Mouse (Mus musculus): ENCODE measurements around the gene Aff1.
A peak's percentile ranks its signal among the peaks of the same experiment; 100 is the strongest.

Aff1 gene

DNA sequence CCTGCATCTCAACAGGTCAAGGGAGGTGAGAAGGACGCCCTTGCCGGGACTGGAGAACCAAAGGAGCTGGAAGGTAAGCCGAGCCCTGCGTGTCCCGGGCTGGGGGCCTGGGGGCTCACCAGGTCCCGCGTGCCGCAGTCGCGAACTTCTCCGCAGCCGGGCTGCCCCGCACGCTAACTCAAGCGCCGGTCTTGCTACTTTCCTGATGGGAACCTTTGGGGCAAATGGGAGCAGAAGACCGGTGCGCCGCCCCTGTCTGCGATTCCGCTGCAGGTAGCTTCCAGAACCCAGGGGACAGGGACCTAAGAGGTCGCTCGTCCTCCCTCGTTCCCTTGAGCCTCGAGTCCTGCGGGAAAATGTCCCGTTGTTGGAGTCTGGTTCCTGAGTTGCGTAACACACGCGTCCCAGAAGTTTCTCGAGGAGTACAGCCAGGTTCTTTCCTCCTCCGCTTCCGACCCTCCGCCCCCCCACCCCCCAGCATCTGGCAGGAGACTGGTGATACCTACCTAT lies 412 bp downstream of the Aff1 start:
- no peak for DNase-seq (ENCODE audit: inconsistent age in 2 of 2, low spot score in 1 of 2)

DNA sequence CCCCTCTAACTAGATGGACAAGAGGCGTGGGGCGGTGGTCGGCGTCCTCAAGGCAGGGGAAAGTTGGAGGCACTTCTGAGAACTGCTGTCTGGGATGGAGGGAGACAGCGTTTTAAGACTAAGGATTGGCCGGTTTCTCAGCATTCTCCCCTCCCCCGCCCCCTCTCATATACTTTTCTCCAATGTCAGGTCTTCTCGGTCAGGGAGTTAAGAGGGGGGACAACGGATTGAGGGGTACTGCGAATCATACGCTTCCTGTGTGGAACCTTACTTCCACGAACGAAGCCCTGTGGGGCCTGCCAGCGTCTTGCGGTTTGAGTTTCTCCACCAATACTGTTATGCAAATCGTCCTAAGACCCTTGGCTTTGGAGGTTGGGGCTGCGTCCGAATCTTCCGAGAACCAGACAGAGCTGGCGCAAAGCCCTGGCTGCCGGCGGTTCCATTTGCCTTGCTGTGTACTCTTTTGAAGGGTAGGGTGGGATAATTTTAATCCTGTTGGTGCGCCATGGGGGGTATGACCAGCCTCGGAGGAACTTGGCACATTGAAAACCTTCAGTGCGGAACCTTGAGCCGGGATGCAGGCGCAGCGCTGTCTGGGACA lies 967 bp downstream of the Aff1 start:
- peak; percentile 40 to 82 for DNase-seq (ENCODE audit: inconsistent age in 2 of 2, low spot score in 1 of 2)

DNA sequence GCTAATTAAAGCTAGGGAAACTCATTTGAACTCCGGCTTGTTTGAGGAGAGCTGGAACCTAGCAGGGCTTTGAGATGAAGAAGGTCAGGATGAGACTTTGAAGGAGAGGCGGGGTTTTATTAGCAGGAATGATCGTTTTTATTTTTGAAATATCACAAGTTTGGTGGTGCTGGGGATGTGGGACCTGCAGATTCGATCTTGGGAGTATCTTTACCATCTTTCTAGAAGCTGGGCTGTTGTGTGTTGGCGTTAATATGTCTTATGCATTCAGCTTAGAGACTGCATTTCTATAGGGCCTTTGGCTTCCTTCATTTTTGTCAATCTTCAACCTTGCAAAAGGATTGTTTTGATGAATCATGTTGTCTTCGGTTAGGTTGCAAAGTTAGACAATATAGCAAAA lies 1.9 kb downstream of the Aff1 start:
- no peak for DNase-seq (ENCODE audit: inconsistent age in 2 of 2, low spot score in 1 of 2)

DNA sequence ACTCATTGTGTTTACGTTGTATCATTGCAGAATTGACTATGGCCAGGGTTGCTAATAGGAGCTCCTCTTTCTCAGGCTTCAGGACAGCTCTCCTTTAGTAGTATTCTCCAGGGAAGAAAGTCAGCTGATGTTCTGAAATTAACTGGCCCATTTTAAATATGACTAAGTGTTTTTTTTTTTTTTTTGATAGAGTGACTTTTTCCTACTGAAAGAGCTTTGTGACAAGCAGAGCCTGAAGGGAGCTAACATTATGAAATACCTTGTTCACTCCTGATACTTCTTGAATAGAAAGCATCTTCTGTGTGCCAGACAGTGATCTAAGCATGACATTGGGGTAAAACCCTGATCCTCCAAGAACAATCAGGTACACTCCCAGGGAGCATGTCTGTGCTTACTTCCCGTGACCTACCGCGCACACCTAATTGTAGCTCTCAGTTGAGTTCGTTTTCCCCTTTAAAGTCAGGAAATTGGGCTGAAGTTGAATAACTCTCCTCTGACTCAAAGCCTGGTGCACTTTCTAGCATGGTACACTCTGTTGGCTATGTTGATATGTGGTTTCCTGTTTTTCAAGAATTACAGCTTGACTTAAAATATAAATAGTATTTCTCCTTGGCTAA lies 5.8 kb downstream of the Aff1 start:
- DNase-seq (ENCODE audit: inconsistent age in 2 of 2, low spot score in 1 of 2): peak in 1 of 2 experiments; percentile 48

DNA sequence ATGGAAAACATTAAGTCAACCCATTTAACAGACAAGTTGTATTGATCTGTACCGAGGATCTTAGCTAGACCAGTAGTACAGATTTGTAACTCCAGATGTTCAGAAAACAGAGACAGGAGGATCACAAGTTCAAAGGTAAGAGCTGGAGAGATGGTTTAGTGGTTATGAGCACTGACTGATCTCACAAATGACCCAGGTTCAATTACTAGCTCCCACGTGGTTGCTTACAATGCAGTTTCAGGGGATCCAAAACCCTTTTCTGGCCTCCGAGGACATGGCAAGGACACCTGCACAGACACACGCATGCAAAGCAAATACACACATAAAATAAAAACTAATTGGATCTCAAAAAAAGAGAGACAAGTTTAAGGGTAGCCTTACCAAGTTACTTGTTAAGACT lies 6.4 kb downstream of the Aff1 start:
- no peak for DNase-seq (ENCODE audit: inconsistent age in 2 of 2, low spot score in 1 of 2)

DNA sequence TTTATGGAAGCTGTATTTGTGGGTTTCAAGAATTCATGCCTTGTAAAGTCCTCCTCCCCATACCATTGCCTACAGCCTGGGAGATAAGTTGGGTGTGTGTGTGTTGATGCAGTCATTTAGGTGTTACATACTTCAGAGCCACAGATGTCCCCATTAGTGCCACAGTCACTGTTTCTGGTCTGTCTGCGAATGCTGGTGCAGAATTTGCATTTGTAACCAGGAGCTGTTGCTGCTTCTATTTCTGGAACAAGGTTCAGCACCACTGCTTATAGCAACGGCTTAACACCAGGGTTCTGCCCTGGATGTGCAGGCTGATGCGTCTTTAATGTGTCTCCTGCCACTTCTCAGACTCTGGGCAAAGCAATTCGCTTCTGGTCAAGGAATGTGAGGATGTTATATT lies 7.4 kb downstream of the Aff1 start:
- no peak for DNase-seq (ENCODE audit: inconsistent age in 2 of 2, low spot score in 1 of 2)

DNA sequence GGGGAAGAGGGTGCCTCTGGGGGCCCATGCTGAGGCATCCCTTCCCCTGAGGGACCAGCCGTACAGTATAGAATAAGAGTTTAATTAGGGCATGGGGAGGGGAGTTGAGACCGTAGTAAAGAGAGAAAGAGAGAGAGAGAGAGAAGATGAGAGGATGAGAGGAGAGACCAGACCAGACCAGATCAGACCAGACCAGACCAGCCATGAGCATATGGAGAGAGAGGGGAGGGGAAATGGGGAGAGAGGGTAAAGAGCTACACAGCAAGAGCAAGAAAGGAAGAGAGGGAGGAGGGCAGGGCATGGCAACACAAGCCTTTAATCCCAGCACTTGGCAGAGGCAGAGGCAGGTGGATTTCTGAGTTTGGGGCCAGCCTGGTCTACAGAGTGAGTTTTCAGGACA lies 8.5 kb downstream of the Aff1 start:
- DNase-seq (ENCODE audit: inconsistent age in 2 of 2, low spot score in 1 of 2): no peak

DNA sequence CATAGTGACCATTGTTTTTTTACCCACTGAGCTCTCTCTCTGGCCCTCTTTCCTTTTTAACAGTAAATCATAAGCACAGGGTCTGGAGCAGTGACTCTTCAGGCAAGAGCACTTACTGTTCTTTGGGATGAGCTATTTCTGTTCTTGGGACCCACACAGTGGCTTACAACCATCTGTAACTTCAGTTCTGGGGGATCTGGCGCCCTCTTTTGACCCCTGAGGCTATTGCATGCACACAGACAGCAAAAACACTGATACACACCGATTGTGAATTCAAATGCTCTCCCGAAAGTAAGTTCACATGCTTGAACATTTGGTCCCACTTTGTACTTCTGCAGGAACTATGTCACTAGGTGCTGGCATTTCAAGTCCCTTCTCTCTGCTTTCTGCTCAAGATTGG lies 9.3 kb downstream of the Aff1 start:
- DNase-seq (ENCODE audit: inconsistent age in 2 of 2, low spot score in 1 of 2): no peak

DNA sequence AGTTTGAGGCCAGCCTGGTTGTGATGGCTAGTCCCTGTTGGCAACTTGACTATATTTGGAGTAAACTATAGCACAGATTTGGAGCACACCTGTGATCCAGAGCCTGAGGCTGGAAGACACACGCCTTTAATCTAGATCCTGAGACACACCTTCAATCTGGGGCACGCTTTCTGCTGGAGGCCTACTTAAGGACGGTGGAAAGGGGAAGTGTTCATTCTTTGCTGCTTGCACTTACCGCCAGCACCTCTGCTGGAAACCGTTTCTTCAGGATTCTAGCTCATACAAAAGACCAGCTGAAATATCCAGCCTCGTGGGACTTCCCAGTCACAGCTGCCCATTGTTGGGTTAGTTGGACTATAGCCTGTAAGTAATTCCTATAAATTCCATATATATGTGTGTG lies 10.4 kb downstream of the Aff1 start:
- no peak for DNase-seq (ENCODE audit: inconsistent age in 2 of 2, low spot score in 1 of 2)

DNA sequence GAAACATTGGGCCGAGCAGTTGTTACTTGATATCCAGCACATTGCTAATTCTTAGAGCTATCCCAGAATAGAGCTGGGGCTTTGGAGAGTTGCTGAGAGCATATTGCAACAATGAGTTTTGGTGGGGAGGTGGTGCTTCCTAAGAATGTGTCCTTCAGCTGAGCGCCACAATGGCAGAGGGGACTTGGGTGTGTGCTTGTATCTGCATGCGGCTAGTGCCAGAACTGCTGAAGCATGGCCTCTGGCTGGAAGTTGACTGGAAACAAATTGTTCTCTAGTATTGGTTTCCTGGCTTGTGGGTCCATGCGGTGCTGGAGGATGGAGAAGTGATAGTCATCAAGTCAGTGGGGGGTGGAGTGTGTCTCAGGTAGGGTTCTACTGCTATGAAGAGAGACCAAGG lies 13.2 kb downstream of the Aff1 start:
- no peak for DNase-seq (ENCODE audit: inconsistent age in 2 of 2, low spot score in 1 of 2)

DNA sequence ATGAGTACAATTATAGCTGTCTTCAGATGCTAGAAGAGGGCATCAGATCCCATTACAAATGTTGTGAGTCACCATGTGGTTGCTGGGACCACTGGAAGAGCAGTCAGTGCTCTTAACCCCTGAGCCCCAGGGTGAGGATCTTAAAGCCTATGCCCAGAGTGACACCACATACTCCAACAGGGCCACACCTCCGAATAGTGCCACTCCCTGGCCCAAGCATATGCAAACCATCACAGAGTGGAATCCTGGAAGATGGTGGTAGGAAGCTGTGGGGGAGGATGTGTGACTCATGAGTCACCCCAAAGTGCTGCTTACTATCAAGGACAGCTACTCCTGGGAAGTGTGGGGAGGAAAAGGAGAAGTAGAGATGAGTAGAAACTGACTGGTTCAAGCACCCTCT lies 13.7 kb downstream of the Aff1 start:
- peak in 1 of 2 experiments; percentile 38 for DNase-seq (ENCODE audit: inconsistent age in 2 of 2, low spot score in 1 of 2)

DNA sequence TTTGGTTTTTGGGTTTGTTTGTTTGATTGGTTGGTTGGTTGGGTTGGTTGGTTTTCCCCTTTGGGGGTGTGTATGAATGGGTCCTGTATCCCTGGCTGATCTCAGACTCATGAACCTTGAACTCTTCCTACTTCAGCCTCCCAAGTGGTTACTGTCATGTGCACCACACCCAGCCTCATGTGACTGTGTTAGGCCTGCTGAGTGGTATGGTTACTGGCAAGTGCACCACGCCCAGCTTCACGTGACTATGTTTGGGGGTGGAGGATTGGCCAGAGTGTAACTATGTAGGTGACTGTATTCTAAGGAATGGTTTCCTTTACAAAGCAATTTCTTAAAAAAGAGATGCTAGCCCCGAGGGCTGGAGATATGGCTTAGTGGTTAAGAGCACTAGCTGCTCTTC lies 16.9 kb downstream of the Aff1 start:
- no peak for DNase-seq (ENCODE audit: inconsistent age in 2 of 2, low spot score in 1 of 2)

DNA sequence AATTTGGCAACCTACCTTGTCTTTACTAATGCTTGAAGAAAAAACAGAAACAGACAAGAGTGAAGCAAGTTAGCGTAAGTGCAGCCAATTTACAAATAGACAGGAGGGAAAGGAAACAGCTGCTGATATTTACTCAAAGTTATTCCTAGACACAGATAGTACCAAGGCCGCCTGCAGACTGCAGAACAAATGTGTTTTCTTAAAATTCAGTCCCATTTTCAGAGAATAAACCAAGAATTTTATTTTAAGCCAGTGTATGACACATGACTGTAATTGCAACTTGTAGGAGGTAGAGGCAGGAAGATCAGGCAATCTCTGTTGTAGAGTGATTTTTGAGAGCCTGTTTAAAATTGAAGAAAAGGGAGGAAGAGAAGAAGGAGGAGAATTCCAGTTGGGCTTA lies 19.7 kb downstream of the Aff1 start:
- no peak for DNase-seq (ENCODE audit: inconsistent age in 2 of 2, low spot score in 1 of 2)

DNA sequence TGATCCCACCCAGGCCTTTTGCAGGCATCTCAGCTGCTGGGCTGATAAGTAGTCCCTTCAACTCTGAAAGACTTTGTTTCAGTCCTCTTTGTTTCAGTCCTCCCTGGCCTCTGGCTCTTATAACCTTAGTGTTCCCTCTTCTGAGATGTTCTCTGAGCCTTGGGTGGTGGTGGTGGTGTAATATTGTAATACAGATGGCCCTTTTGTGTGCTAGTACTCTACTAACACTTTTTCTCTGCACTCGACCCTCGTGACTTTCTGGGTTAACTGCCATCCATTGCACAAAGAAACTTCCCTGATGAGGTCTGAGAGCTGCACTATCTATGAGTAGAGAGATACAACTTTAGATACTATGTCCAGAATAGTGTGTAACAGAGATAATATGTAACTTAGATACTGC lies 21.2 kb downstream of the Aff1 start:
- no peak for DNase-seq (ENCODE audit: inconsistent age in 2 of 2, low spot score in 1 of 2)

DNA sequence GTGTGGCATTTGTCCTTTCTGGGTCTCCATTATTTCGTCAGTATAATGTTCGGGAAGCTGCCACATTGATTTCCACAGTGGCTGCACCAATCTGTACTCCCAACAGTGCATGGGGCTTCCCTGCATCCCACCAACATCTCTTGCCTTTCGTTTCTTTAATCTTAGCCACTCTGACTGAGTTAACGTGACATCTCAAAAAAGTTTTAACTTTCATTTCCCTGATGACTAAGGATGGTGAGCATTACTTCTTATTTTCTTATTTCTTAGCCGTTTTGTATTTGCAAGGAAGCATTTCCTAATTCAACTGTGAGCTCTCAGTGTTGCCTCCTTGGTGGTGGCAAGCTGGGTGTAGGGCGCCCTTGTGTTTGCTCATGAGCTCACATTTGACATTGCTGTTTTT lies 22.8 kb downstream of the Aff1 start:
- no peak for DNase-seq (ENCODE audit: inconsistent age in 2 of 2, low spot score in 1 of 2)

DNA sequence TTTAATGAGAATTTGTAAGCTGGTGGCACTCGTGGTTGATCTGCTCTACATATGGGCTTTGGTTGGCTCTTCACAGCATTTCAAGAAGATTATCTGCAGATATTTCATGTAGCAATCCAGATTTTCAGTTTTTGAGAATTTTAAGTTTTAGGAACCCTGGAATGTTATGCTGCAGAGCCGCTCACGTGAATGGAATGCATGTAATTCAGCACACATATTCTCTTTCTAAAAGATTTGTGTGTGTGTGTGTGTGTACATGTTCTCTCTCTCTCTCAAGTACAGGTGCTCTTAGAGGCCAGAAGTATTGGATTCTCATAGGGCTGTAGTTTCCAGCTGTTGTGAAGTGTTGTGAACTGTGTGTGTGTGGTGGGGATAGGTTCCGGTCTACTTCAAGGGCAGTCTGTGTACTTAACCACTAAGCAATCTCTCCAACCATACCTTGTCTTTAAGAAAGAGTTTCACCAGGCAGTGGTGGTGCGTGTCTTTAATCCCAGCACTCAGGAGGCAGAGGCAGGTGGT lies 24.7 kb downstream of the Aff1 start:
- DNase-seq (ENCODE audit: inconsistent age in 2 of 2, low spot score in 1 of 2): no peak

DNA sequence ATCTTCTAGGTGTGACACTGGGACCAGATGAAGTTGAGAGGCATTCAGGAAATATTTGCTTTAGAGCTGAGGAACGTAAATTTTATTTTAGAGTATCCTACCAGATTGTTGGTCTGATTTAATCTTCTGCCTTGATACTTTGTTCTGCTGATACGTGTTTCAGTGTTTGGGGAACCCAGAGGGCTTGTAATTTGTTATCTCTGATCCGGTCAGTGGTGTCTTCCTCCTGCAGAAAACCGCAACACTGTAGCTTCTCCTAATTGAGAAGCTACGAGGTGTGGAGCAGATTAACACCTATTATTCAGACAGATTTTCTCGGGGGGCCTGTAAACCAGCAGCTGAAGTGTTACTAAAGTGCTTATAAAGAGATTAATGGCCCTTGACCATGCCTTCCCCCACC lies 27.0 kb downstream of the Aff1 start:
- no peak for DNase-seq (ENCODE audit: inconsistent age in 2 of 2, low spot score in 1 of 2)

DNA sequence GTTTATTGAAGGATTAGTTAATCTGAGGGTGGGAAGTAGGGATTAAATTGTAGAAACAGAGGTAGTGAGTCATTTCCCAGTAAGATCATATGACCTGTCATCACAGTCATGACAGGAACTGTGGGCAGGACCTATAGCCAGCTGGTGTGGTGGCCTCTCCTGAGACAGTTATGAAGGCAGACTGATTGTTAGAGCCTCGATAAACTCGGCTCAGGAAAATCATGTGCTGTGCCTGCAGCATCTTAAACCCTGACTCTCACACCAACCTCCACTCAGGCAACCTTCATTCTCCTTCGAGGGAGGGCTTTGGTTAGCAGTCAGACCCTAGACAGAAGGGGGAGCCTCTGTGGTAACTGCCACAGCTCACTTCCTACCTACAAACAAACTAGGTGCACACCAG lies 27.7 kb downstream of the Aff1 start:
- no peak for DNase-seq (ENCODE audit: inconsistent age in 2 of 2, low spot score in 1 of 2)

DNA sequence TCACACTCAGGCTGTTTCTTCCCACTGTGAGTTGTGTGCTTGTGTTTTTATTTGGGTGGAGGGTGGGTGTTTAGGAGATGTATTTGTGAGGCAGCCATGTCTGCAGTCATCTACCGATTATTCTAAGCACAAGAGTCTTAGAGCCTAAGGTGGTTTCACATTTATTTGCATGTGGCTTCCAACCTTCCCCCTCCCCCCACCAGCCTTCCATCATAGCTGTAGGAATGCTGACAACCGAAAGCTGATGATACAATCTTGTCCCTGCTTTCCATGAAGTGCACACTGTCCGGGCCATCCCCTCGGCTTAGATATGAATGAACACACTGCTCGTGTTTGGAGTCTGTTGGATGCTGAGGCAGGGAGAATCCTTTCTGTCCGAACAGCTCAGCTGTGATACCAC lies 28.8 kb downstream of the Aff1 start:
- DNase-seq (ENCODE audit: inconsistent age in 2 of 2, low spot score in 1 of 2): no peak

DNA sequence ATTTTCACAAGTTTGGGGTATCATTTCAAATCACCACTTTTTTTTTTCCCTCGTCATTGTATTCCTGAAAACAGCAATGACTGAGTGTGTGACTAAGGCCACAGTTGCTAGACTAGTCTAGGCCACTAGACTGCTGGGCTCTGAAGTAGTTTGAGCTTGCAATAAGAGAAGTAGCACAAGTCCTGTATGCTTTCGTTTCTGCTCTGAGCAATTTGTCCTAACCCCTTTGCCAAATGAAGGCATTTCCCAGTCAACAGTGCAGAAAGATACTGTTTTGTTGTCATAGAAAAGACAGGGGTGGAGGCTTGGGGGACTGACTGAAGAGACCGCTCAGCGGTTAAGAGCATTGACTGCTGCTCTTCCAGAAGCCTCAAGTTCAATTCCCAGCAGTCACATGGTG lies 29.3 kb downstream of the Aff1 start:
- DNase-seq (ENCODE audit: inconsistent age in 2 of 2, low spot score in 1 of 2): no peak

DNA sequence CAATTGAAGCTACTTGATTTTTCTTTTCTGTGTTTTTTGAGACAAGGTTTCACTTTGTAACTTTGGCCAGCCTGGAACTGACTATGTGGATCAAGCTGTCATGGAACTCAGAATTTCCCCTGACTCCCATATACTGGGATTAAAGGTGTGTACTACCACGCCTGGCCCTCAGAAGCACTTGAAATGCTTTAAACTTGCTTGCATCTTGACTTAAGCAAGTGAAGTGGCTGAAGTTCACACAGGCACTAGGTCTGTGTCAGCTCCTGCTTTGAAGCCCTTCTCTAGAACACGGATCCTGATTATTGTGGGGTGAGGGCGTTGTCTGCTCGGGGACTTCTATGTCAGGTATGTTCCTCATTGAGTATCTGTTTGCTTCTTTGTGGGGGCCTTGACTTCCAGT lies 30.5 kb downstream of the Aff1 start:
- DNase-seq (ENCODE audit: inconsistent age in 2 of 2, low spot score in 1 of 2): no peak

DNA sequence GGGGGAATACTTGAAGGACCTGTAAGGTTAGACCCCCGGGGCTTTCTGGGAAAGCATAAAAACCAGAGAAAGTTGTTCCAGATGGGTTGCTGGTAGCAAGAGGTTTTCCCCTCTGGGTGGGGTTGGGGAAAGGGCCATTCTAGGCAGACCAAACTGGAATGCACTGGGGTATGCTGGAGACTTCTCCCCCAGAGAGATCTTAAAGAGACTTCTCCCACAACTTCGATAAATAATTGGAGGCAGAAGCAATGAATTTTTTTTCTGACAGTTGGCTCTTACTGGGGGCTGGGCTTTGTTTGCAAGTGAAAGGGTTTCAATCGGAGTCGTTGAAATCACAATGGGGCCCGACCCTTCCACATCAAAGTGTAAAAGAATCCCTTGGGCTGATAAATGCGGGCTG lies 32.2 kb downstream of the Aff1 start:
- DNase-seq (ENCODE audit: inconsistent age in 2 of 2, low spot score in 1 of 2): no peak

DNA sequence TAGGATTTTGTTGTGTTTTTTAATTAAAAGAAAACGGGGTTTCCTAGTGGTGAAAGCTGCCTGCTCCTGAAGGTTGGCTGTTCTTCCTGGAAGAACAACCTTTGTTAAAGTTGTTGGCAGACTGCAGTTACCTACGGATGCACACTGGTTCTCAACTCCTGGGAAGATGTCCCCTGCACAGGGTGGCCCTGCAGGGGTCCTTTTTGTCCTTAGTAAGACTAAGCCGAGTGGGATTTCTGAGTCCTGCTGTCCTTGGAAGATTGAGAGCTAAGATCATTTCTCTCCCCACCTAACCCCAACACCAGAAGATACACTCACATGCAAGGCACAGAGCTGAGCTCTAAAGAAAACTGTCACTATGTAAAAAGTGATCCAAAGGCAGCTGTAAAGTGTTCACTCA lies 32.6 kb downstream of the Aff1 start:
- no peak for DNase-seq (ENCODE audit: inconsistent age in 2 of 2, low spot score in 1 of 2)

All from adrenal gland, adult (tissue).